In the genomic region with DNA sequence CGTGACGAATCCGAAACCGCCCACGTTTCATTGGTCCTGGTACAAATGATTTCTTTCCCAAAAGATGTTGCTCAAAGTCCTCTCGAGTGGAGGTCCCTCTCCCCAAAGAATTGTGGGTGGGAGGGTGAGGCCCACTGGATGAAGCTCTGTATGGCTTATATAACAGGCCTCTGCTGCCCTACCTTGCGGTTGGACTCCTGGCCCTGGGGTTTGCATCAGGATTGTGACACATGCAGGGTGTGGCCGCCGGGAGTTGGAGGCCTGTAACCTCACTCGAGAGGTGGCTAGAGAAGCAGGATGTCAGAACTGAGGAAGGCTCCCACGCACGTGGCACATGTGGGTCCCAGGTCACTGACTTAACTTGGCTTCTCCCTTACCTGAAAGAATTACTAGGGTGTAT, we compare ENCODE assay signal across 8 mouse cellular contexts. TPM values are rescaled to one million over a fixed set of nuclear protein-coding genes. Genes with fewer than 3 reads are reported as not detected.
A peak's percentile ranks its signal among the peaks of the same experiment; 100 is the strongest.
DNase-seq lines count a peak whose midpoint lies in the region; ATAC-seq and TF ChIP-seq lines count a peak whose summit lies in the region.

No protein-coding gene starts in this region.

- peak overlapping the region; percentile 91 for H3K27ac ChIP-seq in forebrain, embryonic 10.5 days
- peak overlapping the region; percentile 76 for H3K27ac ChIP-seq in hindbrain, embryonic 13.5 days
- H3K27ac ChIP-seq in limb, embryonic 14.5 days (replicated peaks; ENCODE audit: low read depth, low read length), result peak overlapping the region; percentile 28; the same call in 1 of the 2 replicates
- peak overlapping the region; percentile 69 for H3K27ac ChIP-seq in midbrain, embryonic 15.5 days

- no peak for TF ChIP-seq POLR2A in limb, embryonic 14.5 days (IDR thresholded peaks at IDR 0.05; ENCODE audit: borderline replicate concordance, extremely low read depth, insufficient read depth, insufficient read length)

- no peak for ATAC-seq in hindbrain, embryonic 13.5 days (ENCODE audit: low FRiP score)
- no peak for ATAC-seq in limb, embryonic 14.5 days (ENCODE audit: low FRiP score, low read depth)
- ATAC-seq in midbrain, embryonic 15.5 days (replicated peaks), result no peak

- H3K4me1 ChIP-seq in forebrain, embryonic 10.5 days, result peaks cover 48% of the 10 kb centered on the region
- peaks cover 31% of the 10 kb centered on the region for H3K4me1 ChIP-seq in hindbrain, embryonic 13.5 days (replicated peaks)
- H3K4me1 ChIP-seq in limb, embryonic 14.5 days (ENCODE audit: control insufficient read depth, insufficient read depth, low read length), result no peaks in the 10 kb centered on the region
- peaks cover 27% of the 10 kb centered on the region for H3K4me1 ChIP-seq in midbrain, embryonic 15.5 days

- peak overlapping the region; percentile 70 for H3K4me2 ChIP-seq in hindbrain, embryonic 13.5 days
- H3K4me2 ChIP-seq in limb, embryonic 14.5 days (replicated peaks; ENCODE audit: low read depth, low read length, severe bottlenecking), result peak overlapping the region; percentile 50
- peak overlapping the region; percentile 60 for H3K4me2 ChIP-seq in midbrain, embryonic 15.5 days

- peaks cover 38% of the 10 kb centered on the region for H3K27me3 ChIP-seq in forebrain, embryonic 10.5 days (ENCODE audit: poor library complexity, severe bottlenecking)
- H3K27me3 ChIP-seq in hindbrain, embryonic 13.5 days, result no peaks in the 10 kb centered on the region
- H3K27me3 ChIP-seq in limb, embryonic 14.5 days (ENCODE audit: control insufficient read depth, insufficient read depth, low read length), result no peaks in the 10 kb centered on the region
- H3K27me3 ChIP-seq in midbrain, embryonic 15.5 days (replicated peaks), result no peaks in the 10 kb centered on the region

- H3K9me3 ChIP-seq in forebrain, embryonic 10.5 days, result no peaks in the 10 kb centered on the region
- H3K9me3 ChIP-seq in hindbrain, embryonic 13.5 days, result no peaks in the 10 kb centered on the region
- H3K9me3 ChIP-seq in limb, embryonic 14.5 days (ENCODE audit: control insufficient read depth, low read length), result no peaks in the 10 kb centered on the region
- no peaks in the 10 kb centered on the region for H3K9me3 ChIP-seq in midbrain, embryonic 15.5 days

- DNase-seq in layer of hippocampus, adult 9-11 months, result peak; percentile 10
- no peak for DNase-seq in layer of hippocampus, postnatal 25 days (ENCODE audit: extremely low spot score in 1 of 2, low spot score in 1 of 2)
- DNase-seq in adrenal gland, postnatal 14 days, result peak; percentile 56
- no peak for DNase-seq in forebrain, embryonic 10.5 days (ENCODE audit: extremely low spot score, low spot score)
- DNase-seq in limb, embryonic 14.5 days (ENCODE audit: low spot score), result no peak
- peak; percentile 30 for DNase-seq in thymus, postnatal 25 days

- peaks cover 33% of the 10 kb centered on the region for H3K36me3 ChIP-seq in forebrain, embryonic 10.5 days (replicated peaks)
- no peaks in the 10 kb centered on the region for H3K36me3 ChIP-seq in hindbrain, embryonic 13.5 days
- no peaks in the 10 kb centered on the region for H3K36me3 ChIP-seq in limb, embryonic 14.5 days (ENCODE audit: control insufficient read depth, insufficient read depth, low read length)
- no peaks in the 10 kb centered on the region for H3K36me3 ChIP-seq in midbrain, embryonic 15.5 days (replicated peaks)

- WGBS in forebrain, embryonic 10.5 days, result 22% methylated on average over 12 of the region's 12 CpGs
- WGBS in hindbrain, embryonic 13.5 days, result 22% methylated on average over 12 of the region's 12 CpGs
- 20% methylated on average over 12 of the region's 12 CpGs for WGBS in limb, embryonic 14.5 days
- 28% methylated on average over 12 of the region's 12 CpGs for WGBS in midbrain, embryonic 15.5 days

- peak overlapping the region; percentile 63 for H3K4me3 ChIP-seq in forebrain, embryonic 10.5 days
- H3K4me3 ChIP-seq in hindbrain, embryonic 13.5 days, result peak overlapping the region; percentile 53
- H3K4me3 ChIP-seq in limb, embryonic 14.5 days (replicated peaks; ENCODE audit: low read length), result peak overlapping the region; percentile 50
- H3K4me3 ChIP-seq in midbrain, embryonic 15.5 days, result peak overlapping the region; percentile 48

- H3K9ac ChIP-seq in hindbrain, embryonic 13.5 days, result peak overlapping the region; percentile 70
- H3K9ac ChIP-seq in limb, embryonic 14.5 days (ENCODE audit: low read depth, low read length, severe bottlenecking), result peak overlapping the region; percentile 56
- peak overlapping the region; percentile 39 for H3K9ac ChIP-seq in midbrain, embryonic 15.5 days

RNA-seq across cellular contexts. Expression of a gene that starts 0.8 kb away (rescaled TPM):
- 100 to 1,000 TPM; 448 to 493 TPM for total RNA-seq in layer of hippocampus, postnatal 25 days (2021)
- 400 and 401 TPM in 2 replicates for total RNA-seq in adrenal gland, postnatal 14 days (2021)
- polyA plus RNA-seq in forebrain, embryonic 10.5 days (2016; fragmentation: Nextera tagmentation; extraction: Ambion mirVana), result 622 and 624 TPM in 2 replicates
- polyA plus RNA-seq in hindbrain, embryonic 13.5 days (2015; fragmentation: Nextera tagmentation; extraction: Ambion mirVana), result 262 and 266 TPM in 2 replicates
- polyA plus RNA-seq in limb, embryonic 14.5 days (2012; rRNA removed), result 329 and 352 TPM in 2 replicates
- polyA plus RNA-seq in limb, embryonic 14.5 days (2014; fragmentation: Nextera tagmentation; extraction: Ambion mirVana), result 312 and 332 TPM in 2 replicates
- 246 and 254 TPM in 2 replicates for polyA plus RNA-seq in midbrain, embryonic 15.5 days (2015; fragmentation: Nextera tagmentation; extraction: Ambion mirVana)

RNA-seq across cellular contexts. Expression of a gene that starts 33.2 kb away (rescaled TPM):
- 10 to 100 TPM; 23.3 to 23.9 TPM for total RNA-seq in layer of hippocampus, postnatal 25 days (2021)
- 17.6 and 17.7 TPM in 2 replicates for total RNA-seq in adrenal gland, postnatal 14 days (2021)
- 8.1 and 8.8 TPM in 2 replicates for polyA plus RNA-seq in forebrain, embryonic 10.5 days (2016; fragmentation: Nextera tagmentation; extraction: Ambion mirVana)
- polyA plus RNA-seq in hindbrain, embryonic 13.5 days (2015; fragmentation: Nextera tagmentation; extraction: Ambion mirVana), result 15.6 TPM in 2 replicates
- polyA plus RNA-seq in limb, embryonic 14.5 days (2012; rRNA removed), result 7.8 and 8.2 TPM in 2 replicates
- polyA plus RNA-seq in limb, embryonic 14.5 days (2014; fragmentation: Nextera tagmentation; extraction: Ambion mirVana), result 8.1 and 10.6 TPM in 2 replicates
- 14.5 and 15.4 TPM in 2 replicates for polyA plus RNA-seq in midbrain, embryonic 15.5 days (2015; fragmentation: Nextera tagmentation; extraction: Ambion mirVana)

RNA-seq across cellular contexts. Expression of a gene that starts 44.7 kb away (rescaled TPM):
- total RNA-seq in layer of hippocampus, postnatal 25 days (2021), result 1 to 10 TPM; 1.7 TPM
- 1.1 and 1.8 TPM in 2 replicates for total RNA-seq in adrenal gland, postnatal 14 days (2021)
- polyA plus RNA-seq in forebrain, embryonic 10.5 days (2016; fragmentation: Nextera tagmentation; extraction: Ambion mirVana), result 0.10 and 0.12 TPM in 2 replicates
- 0.21 and 0.34 TPM in 2 replicates for polyA plus RNA-seq in hindbrain, embryonic 13.5 days (2015; fragmentation: Nextera tagmentation; extraction: Ambion mirVana)
- polyA plus RNA-seq in limb, embryonic 14.5 days (2012; rRNA removed), result 0.68 and 0.84 TPM in 2 replicates
- 0.76 and 1.2 TPM in 2 replicates for polyA plus RNA-seq in limb, embryonic 14.5 days (2014; fragmentation: Nextera tagmentation; extraction: Ambion mirVana)
- 0.15 and 0.42 TPM in 2 replicates for polyA plus RNA-seq in midbrain, embryonic 15.5 days (2015; fragmentation: Nextera tagmentation; extraction: Ambion mirVana)

Comparison
In these comparisons a context has a peak if more than half of its experiments do, and no peak if none do; other contexts are left out.
1. DNase-seq: peak in layer of hippocampus, adult 9-11 months (single experiment), adrenal gland, postnatal 14 days (single experiment) and thymus, postnatal 25 days (single experiment); none in layer of hippocampus, postnatal 25 days (0 of 2), forebrain, embryonic 10.5 days (single experiment) and limb, embryonic 14.5 days (single experiment).
2. H3K27ac ChIP-seq: peak in every context shown above with its lines; median percentile 91 in forebrain, embryonic 10.5 days; 76 in hindbrain, embryonic 13.5 days; 69 in midbrain, embryonic 15.5 days; 28 in limb, embryonic 14.5 days.
3. Peak in every context shown above with its lines, with median percentiles within 50 percentile points of each other: H3K4me3 ChIP-seq, H3K4me2 ChIP-seq and H3K9ac ChIP-seq.